Mouse (Mus musculus): Measurements from ENCODE around the gene Sdsl. TPM values are rescaled to one million over a fixed set of nuclear protein-coding genes. Genes with fewer than 3 reads are reported as not detected.

The Sdsl gene
- polyA plus RNA-seq, 1 experiment from 2014 or later = 6.9 TPM

GRCm38 (mm10) chr5:120467026-120467425 is 5.6 kb downstream of the Sdsl start:
- Histone ChIP-seq H3K27ac (replicated peaks) (no peak overlapping the region), H3K27me3 (peaks cover 6% of the 10 kb centered on the region; the same call in 1 of the 2 replicates), H3K4me2 (peak overlapping the region; percentile 39), H3K4me3 (peak overlapping the region; percentile 25), H3K9ac (peak overlapping the region; percentile 41), H3K4me1 (replicated peaks) (peaks cover 6% of the 10 kb centered on the region; the same call in 1 of the 2 replicates), H3K9me3 (no peaks in the 10 kb centered on the region), H3K36me3 (no peaks in the 10 kb centered on the region)
- ATAC-seq (ENCODE audit: low read depth) = no peak
- WGBS = 5% methylated on average over 4 of the region's 4 CpGs

- ATAC-seq (ENCODE audit: low read depth) = no peak
- Histone ChIP-seq H3K9ac (no peak overlapping the region), H3K4me3 (no peak overlapping the region), H3K4me2 (no peak overlapping the region), H3K27ac (replicated peaks) (no peak overlapping the region), H3K9me3 (no peaks in the 10 kb centered on the region), H3K27me3 (peaks cover 6% of the 10 kb centered on the region; the same call in 1 of the 2 replicates), H3K4me1 (replicated peaks) (peaks cover 6% of the 10 kb centered on the region; the same call in 1 of the 2 replicates), H3K36me3 (no peaks in the 10 kb centered on the region)
- WGBS = 90% methylated on average over 6 of the region's 6 CpGs
Observed at GRCm38 (mm10) chr5:120465860-120466259, 6.8 kb downstream of the Sdsl start.

- H3K4me1 ChIP-seq (replicated peaks) = peaks cover 6% of the 10 kb centered on the region; the same call in 1 of the 2 replicates
- H3K4me3 ChIP-seq = no peak overlapping the region
- H3K27ac ChIP-seq (replicated peaks) = no peak overlapping the region
- peaks cover 6% of the 10 kb centered on the region; the same call in 1 of the 2 replicates for H3K27me3 ChIP-seq
- H3K36me3 ChIP-seq = no peaks in the 10 kb centered on the region
- no peaks in the 10 kb centered on the region for H3K9me3 ChIP-seq
- no peak for ATAC-seq (ENCODE audit: low read depth)
- no peak overlapping the region for H3K9ac ChIP-seq
- WGBS = 42% methylated on average over 5 of the region's 5 CpGs
- no peak overlapping the region for H3K4me2 ChIP-seq
Observed at GRCm38 (mm10) chr5:120465062-120465461, 7.5 kb downstream of the Sdsl start.

- Histone ChIP-seq H3K27ac (replicated peaks) (no peak overlapping the region), H3K9me3 (no peaks in the 10 kb centered on the region), H3K36me3 (no peaks in the 10 kb centered on the region), H3K4me2 (no peak overlapping the region), H3K27me3 (peaks cover 6% of the 10 kb centered on the region; the same call in 1 of the 2 replicates), H3K4me1 (replicated peaks) (peaks cover 6% of the 10 kb centered on the region; the same call in 1 of the 2 replicates), H3K9ac (no peak overlapping the region), H3K4me3 (no peak overlapping the region)
- 72% methylated on average over 4 of the region's 4 CpGs for WGBS
- no peak for ATAC-seq (ENCODE audit: low read depth)
Observed at GRCm38 (mm10) chr5:120464321-120464720, 8.3 kb downstream of the Sdsl start.

GRCm38 (mm10) chr5:120461902-120462301 is 10.7 kb downstream of the Sdsl start:
- ATAC-seq (ENCODE audit: low read depth) = no peak
- Histone ChIP-seq H3K4me2 (no peak overlapping the region), H3K27ac (replicated peaks) (no peak overlapping the region), H3K27me3 (peaks cover 6% of the 10 kb centered on the region; the same call in 1 of the 2 replicates), H3K9ac (no peak overlapping the region), H3K4me3 (no peak overlapping the region), H3K36me3 (no peaks in the 10 kb centered on the region), H3K4me1 (replicated peaks) (peaks cover 7% of the 10 kb centered on the region; the same call in 1 of the 2 replicates), H3K9me3 (no peaks in the 10 kb centered on the region)
- WGBS = 71% methylated on average over 15 of the region's 15 CpGs

- Histone ChIP-seq H3K9me3 (no peaks in the 10 kb centered on the region), H3K36me3 (no peaks in the 10 kb centered on the region), H3K4me3 (no peak overlapping the region), H3K27me3 (peaks cover 23% of the 10 kb centered on the region), H3K4me2 (no peak overlapping the region), H3K27ac (replicated peaks) (no peak overlapping the region), H3K4me1 (replicated peaks) (peaks cover 22% of the 10 kb centered on the region), H3K9ac (no peak overlapping the region)
- WGBS = 73% methylated on average over 10 of the region's 10 CpGs
- ATAC-seq (ENCODE audit: low read depth) = no peak
Observed at GRCm38 (mm10) chr5:120459133-120459532, 13.5 kb downstream of the Sdsl start.

GRCm38 (mm10) chr5:120457628-120458027 is 15.0 kb downstream of the Sdsl start:
- WGBS = 7% methylated on average over 9 of the region's 9 CpGs
- Histone ChIP-seq H3K36me3 (no peaks in the 10 kb centered on the region), H3K9me3 (no peaks in the 10 kb centered on the region), H3K27me3 (peaks cover 17% of the 10 kb centered on the region), H3K9ac (no peak overlapping the region), H3K4me1 (replicated peaks) (peaks cover 23% of the 10 kb centered on the region), H3K4me2 (no peak overlapping the region), H3K27ac (replicated peaks) (no peak overlapping the region), H3K4me3 (no peak overlapping the region)
- ATAC-seq (ENCODE audit: low read depth) = no peak

GRCm38 (mm10) chr5:120456841-120457554 is 15.6 kb downstream of the Sdsl start:
- Histone ChIP-seq H3K27me3 (peaks cover 17% of the 10 kb centered on the region), H3K36me3 (no peaks in the 10 kb centered on the region), H3K27ac (replicated peaks) (no peak overlapping the region), H3K9ac (no peak overlapping the region), H3K9me3 (no peaks in the 10 kb centered on the region), H3K4me3 (no peak overlapping the region), H3K4me2 (no peak overlapping the region), H3K4me1 (replicated peaks) (peaks cover 23% of the 10 kb centered on the region)
- WGBS = 57% methylated on average over 7 of the region's 7 CpGs
- 0 out of 2 replicates have a peak, but pooled peaks have one; percentile 28 for ATAC-seq (ENCODE audit: low read depth)

GRCm38 (mm10) chr5:120456253-120456652 is 16.4 kb downstream of the Sdsl start:
- 46% methylated on average over 1 of the region's 1 CpGs for WGBS
- Histone ChIP-seq H3K27ac (replicated peaks) (no peak overlapping the region), H3K9me3 (no peaks in the 10 kb centered on the region), H3K4me1 (replicated peaks) (peaks cover 23% of the 10 kb centered on the region), H3K36me3 (no peaks in the 10 kb centered on the region), H3K27me3 (peaks cover 17% of the 10 kb centered on the region), H3K9ac (no peak overlapping the region), H3K4me2 (no peak overlapping the region), H3K4me3 (no peak overlapping the region)
- ATAC-seq (ENCODE audit: low read depth) = no peak

GRCm38 (mm10) chr5:120454756-120455337 is 17.8 kb downstream of the Sdsl start:
- peaks cover 23% of the 10 kb centered on the region for H3K4me1 ChIP-seq (replicated peaks)
- H3K27me3 ChIP-seq = peaks cover 17% of the 10 kb centered on the region
- 40% methylated on average over 14 of the region's 14 CpGs for WGBS
- ATAC-seq (ENCODE audit: low read depth) = no peak
- H3K9me3 ChIP-seq = no peaks in the 10 kb centered on the region
- H3K27ac ChIP-seq (replicated peaks) = peak overlapping the region; percentile 72
- no peaks in the 10 kb centered on the region for H3K36me3 ChIP-seq
- peak overlapping the region; percentile 37 for H3K4me2 ChIP-seq
- H3K4me3 ChIP-seq = no peak overlapping the region
- H3K9ac ChIP-seq = peak overlapping the region; percentile 45; the same call in 1 of the 2 replicates

GRCm38 (mm10) chr5:120447305-120447704 is 25.3 kb downstream of the Sdsl start:
- ATAC-seq (ENCODE audit: low read depth) = peak; percentile 32; the same call in 1 of the 2 replicates
- peaks cover 27% of the 10 kb centered on the region for H3K27me3 ChIP-seq

GRCm38 (mm10) chr5:120440733-120441132 is 31.9 kb downstream of the Sdsl start:
- Histone ChIP-seq H3K4me1 (replicated peaks) (peaks cover 36% of the 10 kb centered on the region), H3K9ac (peak overlapping the region; percentile 92), H3K27me3 (peaks cover 73% of the 10 kb centered on the region), H3K27ac (replicated peaks) (peak overlapping the region; percentile 94), H3K4me3 (peak overlapping the region; percentile 59), H3K36me3 (peaks cover 7% of the 10 kb centered on the region), H3K9me3 (no peaks in the 10 kb centered on the region), H3K4me2 (peak overlapping the region; percentile 68)
- WGBS = 4% methylated on average over 14 of the region's 14 CpGs
- peak; percentile 72 for ATAC-seq (ENCODE audit: low read depth)

More at GRCm38 (mm10) chr5:120447305-120447704, 25.3 kb downstream of the Sdsl start:
- Histone ChIP-seq H3K4me1 (replicated peaks) (peaks cover 9% of the 10 kb centered on the region), H3K27ac (replicated peaks) (peak overlapping the region; percentile 42), H3K4me2 (0 out of 2 replicates have a peak overlapping the region, but pooled peaks have one; percentile 3), H3K36me3 (no peaks in the 10 kb centered on the region), H3K9ac (peak overlapping the region; percentile 26; the same call in 1 of the 2 replicates), H3K4me3 (no peak overlapping the region), H3K9me3 (no peaks in the 10 kb centered on the region)
- WGBS = 34% methylated on average over 13 of the region's 13 CpGs

Data from neural tube, embryonic 13.5 days (tissue).